Comparison of ENCODE assay signal across 8 mouse cellular contexts in genomic region chr12:32989731-32990130, GRCm38 (mm10). TPM values are rescaled to one million over a fixed set of nuclear protein-coding genes. Genes with fewer than 3 reads are reported as not detected.
DNase-seq lines count a peak whose midpoint lies in the region; ATAC-seq and TF ChIP-seq lines count a peak whose summit lies in the region.

No protein-coding gene starts in this region.

- no peaks in the 10 kb centered on the region for H3K9me3 ChIP-seq in limb, embryonic 11.5 days (ENCODE audit: control insufficient read depth, low read length)
- no peaks in the 10 kb centered on the region for H3K9me3 ChIP-seq in limb, embryonic 10.5 days (replicated peaks)
- no peaks in the 10 kb centered on the region for H3K9me3 ChIP-seq in heart, embryonic 11.5 days (replicated peaks; ENCODE audit: control insufficient read depth, low read length)
- no peaks in the 10 kb centered on the region for H3K9me3 ChIP-seq in lung, postnatal 0 days (ENCODE audit: low read length)

- no peaks in the 10 kb centered on the region for H3K36me3 ChIP-seq in limb, embryonic 11.5 days (ENCODE audit: control insufficient read depth, insufficient read depth, low read length)
- H3K36me3 ChIP-seq in limb, embryonic 10.5 days = no peaks in the 10 kb centered on the region
- no peaks in the 10 kb centered on the region for H3K36me3 ChIP-seq in heart, embryonic 11.5 days (ENCODE audit: control insufficient read depth, insufficient read depth, low read length)
- no peaks in the 10 kb centered on the region for H3K36me3 ChIP-seq in lung, postnatal 0 days (ENCODE audit: insufficient read depth, low read length)

- H3K4me1 ChIP-seq in limb, embryonic 11.5 days (ENCODE audit: control insufficient read depth, insufficient read depth, low read length) = no peaks in the 10 kb centered on the region
- H3K4me1 ChIP-seq in limb, embryonic 10.5 days = no peaks in the 10 kb centered on the region
- H3K4me1 ChIP-seq in heart, embryonic 11.5 days (ENCODE audit: control insufficient read depth, insufficient read depth, low read length) = no peaks in the 10 kb centered on the region
- no peaks in the 10 kb centered on the region; the same call in 1 of the 2 replicates for H3K4me1 ChIP-seq in lung, postnatal 0 days (ENCODE audit: insufficient read depth, low read depth, low read length)

- ATAC-seq in limb, embryonic 11.5 days (ENCODE audit: insufficient number of reproducible peaks, low FRiP score, low TSS enrichment, low read depth) = no peak
- ATAC-seq in heart, embryonic 11.5 days (replicated peaks; ENCODE audit: insufficient number of reproducible peaks, low FRiP score, low TSS enrichment) = no peak
- ATAC-seq in lung, postnatal 0 days = peak; percentile 86

- intact Hi-C loops in gastrocnemius, postnatal 14 days (cut with DNase I; ENCODE audit: low total_unique reads) = no loop called here

- peak; percentile 25 to 28 for DNase-seq in cerebellum, adult 18-20 months
- no peak for DNase-seq in cerebellum, adult 11-12 months
- DNase-seq in limb, embryonic 11.5 days (ENCODE audit: low spot score) = peak; percentile 22
- DNase-seq in limb, embryonic 10.5 days (ENCODE audit: low spot score) = no peak
- peak; percentile 56 for DNase-seq in lung, postnatal 0 days (ENCODE audit: low spot score)
- no peak for DNase-seq in gastrocnemius, postnatal 14 days
- DNase-seq in layer of hippocampus, adult 9-10 months (ENCODE audit: low spot score) = no peak

- H3K27me3 ChIP-seq in limb, embryonic 11.5 days (ENCODE audit: control insufficient read depth, insufficient read depth, low read length) = no peaks in the 10 kb centered on the region
- no peaks in the 10 kb centered on the region for H3K27me3 ChIP-seq in limb, embryonic 10.5 days (ENCODE audit: low read depth, poor library complexity, severe bottlenecking)
- no peaks in the 10 kb centered on the region for H3K27me3 ChIP-seq in heart, embryonic 11.5 days (ENCODE audit: control insufficient read depth, insufficient read depth, low read length)
- no peaks in the 10 kb centered on the region for H3K27me3 ChIP-seq in lung, postnatal 0 days (replicated peaks; ENCODE audit: insufficient read depth, low read length)

- no peak overlapping the region for H3K4me3 ChIP-seq in limb, embryonic 11.5 days (ENCODE audit: low read depth, low read length)
- H3K4me3 ChIP-seq in limb, embryonic 10.5 days = no peak overlapping the region
- no peak overlapping the region for H3K4me3 ChIP-seq in heart, embryonic 11.5 days (ENCODE audit: low read depth, low read length)
- H3K4me3 ChIP-seq in lung, postnatal 0 days (ENCODE audit: low read depth, low read length) = no peak overlapping the region

- no peak overlapping the region for H3K9ac ChIP-seq in limb, embryonic 11.5 days (ENCODE audit: low read length)
- no peak overlapping the region for H3K9ac ChIP-seq in heart, embryonic 11.5 days (ENCODE audit: low read depth, low read length)
- H3K9ac ChIP-seq in lung, postnatal 0 days (replicated peaks; ENCODE audit: low read depth) = no peak overlapping the region

- H3K4me2 ChIP-seq in limb, embryonic 11.5 days (ENCODE audit: low read depth, severe bottlenecking) = no peak overlapping the region
- H3K4me2 ChIP-seq in heart, embryonic 11.5 days = peak overlapping the region; percentile 25; the same call in 1 of the 2 replicates
- no peak overlapping the region for H3K4me2 ChIP-seq in lung, postnatal 0 days (replicated peaks; ENCODE audit: low read depth, low read length)

- WGBS in limb, embryonic 11.5 days = 69% methylated on average over 12 of the region's 12 CpGs
- WGBS in limb, embryonic 10.5 days = 66% methylated on average over 12 of the region's 12 CpGs
- 45% methylated on average over 12 of the region's 12 CpGs for WGBS in heart, embryonic 11.5 days (ENCODE audit: insufficient replicate concordance)
- 53% methylated on average over 12 of the region's 12 CpGs for WGBS in lung, postnatal 0 days

- peak; percentile 61 for TF ChIP-seq EP300 in lung, postnatal 0 days (IDR thresholded peaks at IDR 0.05)

- H3K27ac ChIP-seq in limb, embryonic 11.5 days (replicated peaks; ENCODE audit: low read depth, low read length) = no peak overlapping the region
- no peak overlapping the region for H3K27ac ChIP-seq in limb, embryonic 10.5 days
- H3K27ac ChIP-seq in heart, embryonic 11.5 days (ENCODE audit: low read depth, low read length) = no peak overlapping the region
- H3K27ac ChIP-seq in lung, postnatal 0 days (ENCODE audit: low read length) = peak overlapping the region; percentile 52; the same call in 1 of the 2 replicates

- TF ChIP-seq CTCF in lung, postnatal 0 days (IDR thresholded peaks at IDR 0.05) = no peak

RNA-seq across cellular contexts. Expression of gene Sypl, which starts 36.0 kb away (rescaled TPM):
- polyA plus RNA-seq in limb, embryonic 11.5 days (2014; fragmentation: Nextera tagmentation; extraction: Ambion mirVana) = 62.4 and 63.0 TPM in 2 replicates
- 55.7 and 58.7 TPM in 2 replicates for polyA plus RNA-seq in limb, embryonic 10.5 days (2016; fragmentation: Nextera tagmentation; extraction: Ambion mirVana)
- 85.0 and 96.3 TPM in 2 replicates for polyA plus RNA-seq in heart, embryonic 11.5 days (2014; fragmentation: Nextera tagmentation; extraction: Ambion mirVana)
- 237 and 251 TPM in 2 replicates for polyA plus RNA-seq in lung, postnatal 0 days (2015; fragmentation: Nextera tagmentation; extraction: Ambion mirVana)
- total RNA-seq in gastrocnemius, postnatal 14 days (2021) = 100 to 1,000 TPM; 124 TPM

Comparison
In these comparisons a context has a peak if more than half of its experiments do, and no peak if none do; other contexts are left out.
1. DNase-seq: peak in cerebellum, adult 18-20 months (2 of 2), limb, embryonic 11.5 days (single experiment) and lung, postnatal 0 days (single experiment); none in cerebellum, adult 11-12 months (single experiment), limb, embryonic 10.5 days (single experiment), gastrocnemius, postnatal 14 days (single experiment) and layer of hippocampus, adult 9-10 months (single experiment).